Mouse (Mus musculus): ENCODE data around the gene Gabpb2.

The Gabpb2 gene

GRCm38 (mm10) chr3:95217255-95218134 is at the start of gene Gabpb2:
Gabpb2 (minus strand) TSS chr3:95217916.
- DNase-seq (ENCODE audit: low spot score), result peak; percentile 90

- DNase-seq (ENCODE audit: low spot score), result no peak
Observed at GRCm38 (mm10) chr3:95266052-95266451, 48.3 kb upstream of the Gabpb2 start.

- DNase-seq (ENCODE audit: low spot score), result no peak
Observed at GRCm38 (mm10) chr3:95264724-95265123, 47.0 kb upstream of the Gabpb2 start.

- no peak for DNase-seq (ENCODE audit: low spot score)
Observed at GRCm38 (mm10) chr3:95263089-95263739, 45.5 kb upstream of the Gabpb2 start.

GRCm38 (mm10) chr3:95261975-95262374 is 44.3 kb upstream of the Gabpb2 start:
- no peak for DNase-seq (ENCODE audit: low spot score)

DNA sequence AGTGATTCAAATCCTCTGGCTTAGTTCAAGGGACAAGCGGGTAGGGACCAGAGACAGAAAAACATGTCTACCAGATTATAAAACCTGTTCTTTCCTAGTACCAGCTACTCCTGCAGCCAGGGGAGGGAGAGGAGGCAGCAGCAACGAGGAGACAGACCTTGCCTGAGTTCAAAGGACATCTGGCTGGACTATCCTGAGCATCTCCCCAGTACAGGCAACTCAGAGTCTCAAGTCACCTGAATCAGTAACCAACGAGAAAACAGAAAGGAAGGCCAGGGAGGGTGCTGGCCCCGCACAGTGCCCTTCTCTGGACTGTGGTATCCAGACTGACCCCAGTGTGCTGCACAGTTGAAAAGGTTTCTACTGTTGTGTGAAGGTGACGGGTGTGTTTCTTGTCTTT is 39.2 kb upstream of the Gabpb2 start:
- no peak for DNase-seq (ENCODE audit: low spot score)

- no peak for DNase-seq (ENCODE audit: low spot score)
Observed at GRCm38 (mm10) chr3:95250783-95251424, 33.2 kb upstream of the Gabpb2 start, which contains the start of gene Bnipl. Bnipl (minus strand) TSS chr3:95251193.

DNA sequence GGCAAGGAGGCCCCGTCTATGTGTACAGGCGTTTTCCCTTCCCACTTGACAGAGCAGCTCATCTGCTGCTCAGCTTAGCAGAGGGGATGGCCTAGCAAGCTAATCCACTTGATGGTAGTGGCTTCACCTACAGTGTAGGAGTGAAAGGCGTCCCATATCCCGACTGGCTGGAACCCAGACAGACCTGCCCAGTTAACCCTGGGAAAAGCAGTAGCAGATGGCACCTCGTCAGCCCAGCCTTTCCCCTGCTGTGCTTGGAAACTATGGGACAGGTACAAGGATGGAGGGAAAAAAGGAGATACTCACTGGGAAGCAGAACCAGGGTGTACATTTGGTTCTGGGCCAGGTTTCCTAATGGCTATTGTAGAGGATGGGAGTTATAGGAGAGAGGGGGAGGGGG is 32.6 kb upstream of the Gabpb2 start:
- no peak for DNase-seq (ENCODE audit: low spot score)

GRCm38 (mm10) chr3:95247660-95248336 is 30.1 kb upstream of the Gabpb2 start:
- no peak for DNase-seq (ENCODE audit: low spot score)

DNA sequence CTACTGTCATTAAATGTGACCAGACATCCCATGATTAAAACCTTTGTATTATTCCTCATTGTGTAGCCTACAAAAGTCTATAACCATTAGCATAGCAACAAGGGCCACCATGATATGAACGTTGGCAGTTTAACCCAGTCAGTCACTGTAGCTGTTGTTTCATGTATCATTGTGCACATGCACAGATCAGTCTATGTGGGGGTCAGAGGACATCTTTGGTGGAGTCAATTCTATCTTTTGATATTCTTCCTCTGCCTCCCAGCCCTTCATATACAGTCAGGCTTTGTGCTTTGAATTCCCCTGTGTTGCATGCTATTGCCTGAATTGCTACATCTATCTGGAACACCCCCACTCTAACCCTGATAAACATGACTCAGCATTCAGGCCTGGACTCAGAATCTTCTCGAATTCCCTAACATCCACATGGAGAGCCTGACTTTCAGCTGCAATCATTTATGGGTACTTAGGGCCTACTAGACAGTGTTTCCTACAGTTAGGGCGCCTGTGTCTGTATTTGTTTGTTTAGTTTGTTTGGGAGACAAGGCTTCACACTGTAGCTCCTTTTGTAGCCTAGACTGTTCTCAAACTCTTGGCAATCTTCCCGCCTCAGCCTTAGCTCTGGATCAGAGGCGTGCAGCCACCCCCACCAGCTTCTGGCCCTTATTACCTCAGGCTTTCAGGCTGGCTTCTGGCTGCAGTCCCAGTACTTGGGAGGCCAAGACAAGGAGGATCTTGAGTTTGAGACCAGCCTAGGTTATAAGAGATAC is 28.9 kb upstream of the Gabpb2 start:
- no peak for DNase-seq (ENCODE audit: low spot score)

DNA sequence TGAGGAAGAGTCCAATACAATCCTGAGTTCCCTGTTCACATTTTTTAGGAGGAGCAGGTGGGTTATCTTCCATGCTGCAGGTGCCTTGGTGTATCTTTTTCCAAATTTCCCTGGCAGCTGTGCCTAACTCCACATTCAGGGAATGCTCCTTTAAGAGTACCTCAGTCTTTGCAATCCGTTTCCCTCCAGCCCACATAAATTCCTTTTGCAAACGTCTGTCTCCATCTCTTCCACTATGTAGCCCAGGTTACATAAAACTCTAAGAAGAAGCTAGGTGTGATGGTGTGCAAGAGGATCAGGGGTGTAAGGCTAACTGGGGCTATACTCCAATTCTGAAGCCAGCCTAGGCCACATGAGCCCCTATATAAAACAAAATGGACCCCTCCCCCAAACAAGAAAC is 25.4 kb upstream of the Gabpb2 start:
- no peak for DNase-seq (ENCODE audit: low spot score)

DNA sequence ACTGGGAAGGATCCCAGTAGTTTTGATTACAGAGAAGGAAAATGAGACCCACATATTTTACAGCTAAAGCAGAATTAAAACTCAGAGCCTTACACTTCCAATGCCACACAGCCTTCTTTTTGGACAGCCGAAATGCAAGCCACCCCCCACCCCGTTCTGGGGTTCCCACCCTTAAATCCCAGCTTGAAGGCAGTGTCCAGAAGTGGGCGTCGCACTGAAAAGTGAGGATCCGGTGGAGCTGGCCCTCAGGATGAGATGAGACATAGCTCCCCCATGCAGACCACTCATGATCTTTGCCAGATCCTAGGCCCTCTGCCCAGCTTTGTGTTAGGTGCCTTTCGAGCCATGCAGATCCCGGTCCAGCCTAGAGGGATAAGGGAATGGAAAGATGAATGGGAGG is 23.8 kb upstream of the Gabpb2 start, which contains the start of gene Gm128:
Gm128 (minus strand) TSS at position 101 of the 400 bp plus-strand sequence.
- DNase-seq (ENCODE audit: low spot score), result no peak

GRCm38 (mm10) chr3:95240900-95241299 is 23.2 kb upstream of the Gabpb2 start:
- no peak for DNase-seq (ENCODE audit: low spot score)

GRCm38 (mm10) chr3:95239971-95240370 is 22.3 kb upstream of the Gabpb2 start:
- no peak for DNase-seq (ENCODE audit: low spot score)

DNA sequence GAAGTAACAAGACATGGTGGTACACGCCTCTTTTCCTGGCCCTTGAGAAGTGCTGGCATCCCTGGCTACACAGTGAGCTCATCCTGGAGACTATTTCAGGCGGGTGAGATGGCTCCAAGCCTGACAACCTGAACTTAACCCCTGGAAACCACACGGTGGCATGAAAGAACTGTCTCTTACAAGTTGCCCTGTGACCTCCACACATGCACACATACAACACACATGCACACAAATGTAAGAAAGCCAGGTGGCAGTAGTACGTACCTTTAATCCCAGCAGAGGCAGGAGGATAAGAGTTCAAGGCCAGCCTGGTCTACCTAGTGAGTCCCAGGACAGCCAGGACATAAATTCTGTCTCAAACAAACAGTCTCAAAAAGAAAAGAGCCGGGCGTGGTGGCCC is 21.3 kb upstream of the Gabpb2 start:
- no peak for DNase-seq (ENCODE audit: low spot score)

DNA sequence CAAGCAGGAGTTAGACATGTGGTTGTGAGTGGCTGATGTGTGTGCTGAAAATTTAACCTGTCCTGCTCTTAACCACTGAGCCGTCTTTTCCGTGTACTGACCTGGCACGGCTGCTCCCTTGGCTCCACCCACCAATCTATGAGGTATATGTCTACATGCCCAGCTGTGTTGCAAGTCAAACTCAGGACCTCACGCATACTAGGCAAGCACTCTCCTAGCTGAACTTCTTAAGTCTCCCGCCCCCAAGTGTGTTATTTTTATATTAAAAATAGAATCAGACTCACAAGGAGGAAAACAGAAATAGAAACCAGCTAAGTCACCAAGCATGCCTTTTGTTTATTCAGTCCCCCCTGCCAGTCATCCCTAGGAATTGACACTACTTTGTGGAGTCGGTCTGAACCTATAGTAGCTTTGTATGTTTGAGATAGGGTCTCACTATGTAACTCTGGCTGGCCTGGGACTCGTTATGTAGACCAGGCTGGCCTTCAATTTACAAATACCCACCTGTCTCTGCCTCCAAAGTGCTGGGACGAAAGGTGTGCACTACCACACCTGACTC is 19.9 kb upstream of the Gabpb2 start:
- DNase-seq (ENCODE audit: low spot score), result no peak

DNA sequence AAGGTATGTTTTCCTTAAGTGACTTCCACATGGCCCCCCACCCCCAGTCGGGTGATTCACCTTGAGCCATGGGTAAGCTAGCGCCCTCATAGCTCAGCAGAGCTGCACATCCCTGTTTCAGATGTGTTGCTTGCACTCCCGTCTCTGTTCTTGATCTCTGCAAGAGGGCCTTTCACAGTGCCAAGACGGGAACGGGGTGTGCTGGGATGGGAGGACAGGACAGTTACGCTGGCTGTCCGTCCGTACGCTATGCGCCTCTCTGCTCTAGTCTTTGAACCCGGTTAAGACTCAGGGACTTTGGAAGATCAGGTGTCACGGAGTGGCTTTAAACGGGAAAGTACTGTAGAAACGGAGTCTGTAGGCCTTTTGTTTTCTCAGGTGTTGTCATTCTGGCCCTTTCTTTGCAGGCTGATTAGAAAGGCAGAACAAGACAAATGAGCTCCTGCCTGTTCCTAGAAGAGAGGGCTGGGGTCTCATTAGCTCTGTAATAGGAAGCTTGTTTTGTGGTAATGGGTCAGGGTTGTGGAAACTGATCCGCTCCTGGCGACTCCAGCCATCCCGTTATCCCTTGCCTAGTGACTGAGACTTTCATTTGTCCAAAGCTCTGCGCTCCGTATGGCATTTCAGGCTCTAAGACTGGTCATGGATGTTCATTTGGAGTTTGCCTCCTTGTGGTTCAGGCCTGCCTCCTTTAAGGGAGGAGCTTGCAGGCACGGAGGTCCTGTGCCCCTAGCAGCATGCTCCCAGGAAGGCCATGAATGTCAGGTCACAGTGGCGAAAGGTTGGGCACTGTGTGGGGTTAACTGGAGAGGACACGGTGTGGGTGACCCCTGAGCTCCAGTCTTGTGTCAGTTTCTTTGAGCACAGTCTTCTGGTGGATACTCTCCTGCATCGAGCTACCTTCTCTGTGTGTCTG is 17.9 kb upstream of the Gabpb2 start:
- no peak for DNase-seq (ENCODE audit: low spot score)

DNA sequence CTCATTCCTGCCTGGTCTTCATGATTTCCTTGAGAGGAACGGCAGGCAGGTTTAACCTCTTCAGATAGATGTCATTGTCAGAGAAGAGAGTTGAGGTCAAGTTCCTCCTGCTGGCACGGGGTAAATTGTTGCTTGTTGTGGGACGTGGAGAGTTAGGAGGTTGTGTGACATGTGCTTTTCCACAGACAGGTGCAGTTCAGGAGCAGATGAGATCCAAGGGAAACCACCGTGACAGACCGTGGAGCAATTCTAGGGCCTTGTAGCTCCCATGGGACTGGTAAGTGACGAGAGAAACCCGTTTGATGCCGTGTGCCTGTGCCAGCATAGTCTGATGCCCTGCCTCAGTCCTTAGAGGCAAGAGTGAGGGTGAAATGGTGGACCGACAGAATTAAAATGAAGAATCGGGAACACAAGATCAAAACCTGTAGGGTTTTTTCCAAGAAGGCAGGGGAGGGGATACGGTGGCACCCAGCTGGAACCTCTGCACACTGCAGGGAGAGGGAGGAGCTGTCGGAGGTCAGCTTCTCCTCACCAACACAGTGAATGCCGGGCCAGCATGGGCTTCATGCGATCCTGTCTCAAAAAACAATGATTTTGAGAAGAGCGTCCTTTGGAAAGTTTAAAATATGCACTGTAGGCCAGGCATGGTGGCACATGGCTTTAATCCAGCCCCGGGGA is 15.7 kb upstream of the Gabpb2 start:
- DNase-seq (ENCODE audit: low spot score), result no peak

- DNase-seq (ENCODE audit: low spot score), result no peak
Observed at GRCm38 (mm10) chr3:95232771-95233170, 15.1 kb upstream of the Gabpb2 start.

All from layer of hippocampus, adult 9-10 months (tissue).